Mouse (Mus musculus) gastrocnemius, adult 2 months (tissue): ENCODE results near the gene Myh10. TPM values are rescaled to one million over a fixed set of nuclear protein-coding genes. Genes with fewer than 3 reads are reported as not detected.

Source experiments
- DNase-seq: peaks from one replicate; pipeline ENCODE4 v3.0.0; 2022
- H3K27ac ChIP-seq: fragments of 200-600 bp; 2 replicates; pipeline ENCODE4 v1.8.1; 2022; ENCODE audit warnings: mild to moderate bottlenecking
- H3K4me3 ChIP-seq: fragments of 200-600 bp; 2 replicates; pipeline ENCODE4 v1.8.1; 2022; ENCODE audit warnings: mild to moderate bottlenecking, moderate library complexity
- CTCF ChIP-seq: fragments of 200-600 bp; IDR thresholded peaks from 2 replicates; pipeline ENCODE4 v1.8.1; 2022; ENCODE audit warnings: antibody characterized with exemption, mild to moderate bottlenecking, moderate library complexity
- intact Hi-C: fragments of 180-260 bp; cut with DNase I; formaldehyde crosslinking; loops from one replicate; pipeline ENCODE4 v1.15.1; 2025
- total RNA-seq, 2 experiments: library from RNA; stranded (reverse); gene quantifications; 2 replicates each; pipeline ENCODE4 v1.2.3; 2021

The Myh10 gene
- total RNA-seq, 2 experiments from 2014 or later: 12.3 to 28.6 TPM

DNA sequence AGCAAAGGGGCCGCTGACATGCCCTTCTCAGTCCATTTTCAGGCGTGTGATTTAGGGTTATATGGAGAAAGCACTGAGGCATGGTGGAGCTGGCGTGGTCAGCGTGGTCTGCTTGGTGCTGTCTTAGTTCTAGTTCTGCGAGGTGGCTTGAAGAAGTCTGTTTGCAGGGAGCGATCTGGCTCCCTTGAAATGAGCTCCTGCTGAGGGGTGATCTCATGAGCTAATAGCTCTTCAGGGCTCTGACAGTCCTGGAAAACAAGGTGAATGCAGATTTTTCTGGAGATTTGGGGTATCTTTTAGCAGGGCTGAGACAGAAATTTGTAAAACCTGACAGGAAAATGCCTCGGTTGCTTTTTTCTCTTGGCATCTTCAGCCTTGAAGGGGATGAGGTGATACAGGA is 48.1 kb downstream of the Myh10 start:
- TF ChIP-seq CTCF: no peak
- Histone ChIP-seq H3K4me3 (no peak overlapping the region), H3K27ac (no peak overlapping the region)
- intact Hi-C loops: no loop called here
- no peak for DNase-seq

DNA sequence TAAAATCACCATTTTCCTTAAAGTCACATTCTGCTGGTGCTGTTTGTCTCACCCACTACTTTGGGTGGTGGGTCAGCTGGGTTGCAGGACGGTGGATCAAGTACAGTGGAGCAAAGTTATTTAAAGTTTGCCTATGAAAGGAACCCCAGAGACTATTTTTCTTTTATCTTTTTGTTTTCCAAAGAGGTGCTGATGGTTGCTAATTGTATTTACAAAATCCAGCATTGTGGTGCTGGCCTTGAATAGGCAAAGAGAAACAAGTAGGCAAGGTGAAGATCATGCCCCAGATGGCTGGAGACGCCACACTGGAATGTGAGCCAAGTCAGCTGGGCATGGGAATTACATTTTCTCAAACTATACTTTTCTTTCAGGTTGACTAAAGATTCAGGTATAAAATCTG is 51.3 kb downstream of the Myh10 start:
- no peak overlapping the region for H3K4me3 ChIP-seq
- no peak overlapping the region for H3K27ac ChIP-seq
- intact Hi-C loops: no loop called here
- no peak for TF ChIP-seq CTCF
- DNase-seq: no peak

DNA sequence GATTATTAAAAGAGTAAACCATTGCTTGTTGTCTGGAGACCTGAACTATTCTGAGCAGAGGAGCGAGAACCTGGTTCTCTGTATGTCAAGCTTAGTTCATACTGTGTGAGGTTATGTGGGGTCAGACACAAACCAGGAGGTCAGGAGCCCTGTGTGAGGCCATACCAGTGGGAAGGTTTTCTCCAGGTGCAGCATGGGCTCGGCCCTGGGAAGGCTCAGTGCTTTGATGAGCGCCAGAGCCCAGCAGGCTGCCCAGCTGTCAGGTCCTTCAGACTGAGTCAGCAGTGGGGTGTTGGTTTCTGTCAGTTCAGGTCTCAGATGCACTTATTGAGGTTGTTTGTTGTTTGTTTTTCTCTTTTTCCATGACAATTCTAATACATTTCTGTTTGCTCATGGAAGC is 52.8 kb downstream of the Myh10 start:
- Histone ChIP-seq H3K4me3 (no peak overlapping the region), H3K27ac (no peak overlapping the region)
- TF ChIP-seq CTCF: no peak
- intact Hi-C loops: no loop called here
- no peak for DNase-seq

DNA sequence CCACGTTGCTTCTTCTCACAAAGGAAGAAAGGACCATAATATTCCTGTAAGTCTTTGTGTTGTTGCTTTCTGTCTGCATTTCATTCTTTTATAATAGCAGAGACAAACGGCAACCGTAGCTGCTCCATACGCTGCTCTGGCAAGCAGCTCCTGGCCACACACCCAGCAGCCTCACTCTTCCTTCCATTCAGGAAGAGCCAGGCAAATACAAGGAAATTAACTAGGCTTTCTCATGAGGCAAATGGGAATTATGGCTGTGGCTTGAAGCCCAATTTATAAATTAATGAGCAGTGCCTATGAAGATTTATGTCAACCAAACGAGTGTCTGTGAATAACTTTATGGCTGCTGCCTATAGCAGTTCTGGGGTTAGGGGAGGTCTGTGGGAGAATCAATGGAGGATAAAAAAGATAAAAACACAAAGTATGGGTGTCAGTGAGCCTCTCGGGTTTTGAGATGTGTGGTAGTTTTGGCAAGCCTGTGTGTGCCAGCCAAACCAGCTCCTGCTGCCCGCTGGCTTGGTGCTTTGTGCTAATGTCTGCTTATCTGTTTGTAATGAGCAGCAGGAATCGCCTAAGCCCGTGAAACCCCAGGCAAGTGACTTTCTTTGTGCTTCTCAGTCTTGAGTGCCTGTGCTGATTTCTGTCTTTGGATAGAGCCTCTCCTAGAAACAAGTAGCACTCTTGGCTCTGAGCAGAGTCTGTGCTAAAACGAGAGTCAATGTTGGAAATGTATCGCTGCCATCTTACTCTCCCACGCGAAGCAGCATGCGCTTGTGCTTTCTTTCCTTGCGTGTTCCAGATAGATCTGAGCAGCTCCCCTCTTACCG is 54.2 kb downstream of the Myh10 start:
- peak overlapping the region; percentile 76 for H3K27ac ChIP-seq
- intact Hi-C loops: no loop called here
- H3K4me3 ChIP-seq: peak overlapping the region; percentile 30
- no peak for TF ChIP-seq CTCF
- no peak for DNase-seq

DNA sequence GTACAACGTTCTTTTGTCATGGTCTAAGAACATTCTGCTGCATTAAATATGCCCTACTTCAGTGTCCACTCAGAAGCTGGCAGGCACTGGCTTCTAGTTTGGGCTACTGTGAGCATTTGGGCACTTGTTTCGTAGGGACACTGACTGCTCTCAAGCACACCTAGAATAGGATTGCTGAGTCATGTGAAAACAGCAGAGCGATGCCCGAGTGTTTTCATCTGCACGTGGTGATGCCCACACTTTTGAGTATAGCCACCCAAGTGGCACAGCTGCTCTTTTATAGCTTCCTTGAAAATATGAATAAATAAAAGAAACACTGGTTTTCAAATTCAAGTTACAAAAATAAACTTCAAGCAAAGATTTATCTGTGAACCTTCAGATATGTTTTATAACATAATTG is 56.8 kb downstream of the Myh10 start:
- TF ChIP-seq CTCF: no peak
- intact Hi-C loops: no loop called here
- Histone ChIP-seq H3K27ac (peak overlapping the region; percentile 43; the same call in 1 of the 2 replicates), H3K4me3 (no peak overlapping the region)
- no peak for DNase-seq

DNA sequence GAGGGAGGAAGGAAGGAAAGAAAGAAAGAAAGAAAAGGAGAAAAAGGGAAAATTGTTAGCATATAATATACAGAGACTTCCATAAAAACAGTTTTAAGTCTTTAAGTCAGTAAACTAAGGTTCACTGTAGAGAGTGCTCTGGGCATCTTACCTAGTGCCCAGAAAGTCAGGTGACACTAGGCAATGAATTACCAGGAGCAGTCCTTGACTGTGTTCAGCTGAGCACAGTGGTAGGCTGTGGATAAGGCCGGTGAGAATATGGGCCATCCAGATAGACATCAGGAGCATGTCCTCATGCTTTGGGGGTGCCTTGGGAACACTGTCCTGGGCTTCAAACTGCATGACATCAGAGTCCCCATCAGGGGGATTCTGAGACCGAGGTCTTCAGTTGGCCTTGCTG is 58.8 kb downstream of the Myh10 start:
- Histone ChIP-seq H3K4me3 (no peak overlapping the region), H3K27ac (no peak overlapping the region)
- intact Hi-C loops: no loop called here
- no peak for TF ChIP-seq CTCF
- no peak for DNase-seq

DNA sequence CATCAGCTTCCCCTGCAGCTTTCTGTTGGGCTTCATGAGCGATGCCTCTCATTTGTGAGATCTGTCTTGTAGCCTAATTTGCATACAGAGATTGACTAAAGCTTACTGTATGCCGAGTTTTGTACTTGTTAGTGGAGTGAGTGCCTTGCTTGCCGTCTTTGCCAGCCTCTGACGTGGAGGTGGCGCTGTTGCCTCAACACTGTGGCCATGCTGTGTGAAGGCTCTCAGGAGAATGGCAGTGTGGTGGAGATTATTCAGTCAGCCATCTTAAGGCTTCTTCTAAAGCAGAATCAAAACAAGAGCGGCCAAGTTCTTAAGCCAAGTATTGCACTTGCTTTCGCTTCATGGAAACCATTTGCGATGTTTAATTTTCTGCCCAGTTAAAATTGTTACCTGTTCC is 59.6 kb downstream of the Myh10 start:
- peak; percentile 43 for TF ChIP-seq CTCF
- Histone ChIP-seq H3K4me3 (no peak overlapping the region), H3K27ac (no peak overlapping the region)
- intact Hi-C loops: no loop called here
- peak; percentile 51 for DNase-seq

DNA sequence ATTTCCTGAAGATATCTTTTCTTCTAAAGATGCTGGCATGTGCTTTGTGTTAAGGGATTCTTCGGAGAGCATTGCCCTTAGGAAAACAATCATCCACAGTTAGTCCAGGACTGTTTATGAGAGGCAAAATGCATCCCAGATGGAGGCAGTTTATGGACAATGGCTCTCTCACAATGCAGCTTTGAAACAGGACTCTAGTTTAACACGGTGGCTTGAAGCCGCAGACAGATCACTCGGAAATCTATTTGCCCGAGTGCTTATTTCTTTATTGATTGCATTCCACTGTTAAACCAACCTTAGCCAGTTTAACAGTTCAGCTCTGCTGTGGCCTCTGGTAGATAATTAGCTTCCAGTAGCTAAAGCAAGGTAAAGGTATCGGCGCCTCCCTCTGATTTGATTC is 62.9 kb downstream of the Myh10 start:
- Histone ChIP-seq H3K4me3 (no peak overlapping the region), H3K27ac (no peak overlapping the region)
- DNase-seq: no peak
- no peak for TF ChIP-seq CTCF
- intact Hi-C loops: no loop called here

DNA sequence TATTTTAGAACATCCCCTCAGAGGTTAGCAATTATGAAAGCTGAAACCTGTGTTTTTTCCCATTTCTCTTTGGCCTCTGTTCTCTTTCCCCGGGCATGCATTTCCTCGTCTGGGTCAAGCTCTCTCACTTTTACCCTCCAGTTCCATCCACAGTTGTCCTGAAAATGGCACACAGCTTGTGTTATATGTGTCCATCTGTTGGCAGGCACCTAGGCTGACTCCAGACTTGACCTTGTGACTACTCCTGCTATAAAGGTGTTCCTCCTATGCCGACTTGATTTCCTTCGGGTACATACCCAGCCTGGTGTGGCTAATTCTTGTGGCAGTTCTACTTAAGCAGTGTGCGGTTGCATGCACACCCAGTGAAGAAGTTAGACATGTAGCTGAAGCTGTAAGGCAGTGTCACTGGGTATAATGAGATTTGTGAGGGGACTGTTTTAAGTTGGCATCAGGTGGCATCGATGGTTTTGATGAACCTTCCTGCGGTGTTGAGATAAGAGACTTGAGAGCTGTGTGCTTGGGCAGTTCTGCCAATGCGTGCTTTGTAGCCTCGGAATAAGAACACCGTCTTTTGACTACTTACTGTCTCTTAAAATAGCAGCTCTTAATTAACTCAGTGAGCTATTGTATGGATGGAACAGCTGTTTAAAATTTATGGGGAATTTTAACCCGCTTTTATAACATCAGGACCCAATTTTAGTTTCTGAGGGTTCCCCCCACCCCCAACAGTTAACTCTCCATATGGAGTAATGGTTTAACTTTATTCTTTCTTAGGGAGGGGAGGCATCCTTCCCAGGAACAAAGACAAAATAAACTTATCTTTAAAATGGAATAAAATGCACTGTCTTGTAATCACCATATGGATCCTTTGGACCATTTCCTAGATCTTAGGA is 65.3 kb downstream of the Myh10 start:
- no peak for TF ChIP-seq CTCF
- no peak for DNase-seq
- Histone ChIP-seq H3K27ac (peak overlapping the region; percentile 43; the same call in 1 of the 2 replicates), H3K4me3 (no peak overlapping the region)
- intact Hi-C loops: no loop called here

DNA sequence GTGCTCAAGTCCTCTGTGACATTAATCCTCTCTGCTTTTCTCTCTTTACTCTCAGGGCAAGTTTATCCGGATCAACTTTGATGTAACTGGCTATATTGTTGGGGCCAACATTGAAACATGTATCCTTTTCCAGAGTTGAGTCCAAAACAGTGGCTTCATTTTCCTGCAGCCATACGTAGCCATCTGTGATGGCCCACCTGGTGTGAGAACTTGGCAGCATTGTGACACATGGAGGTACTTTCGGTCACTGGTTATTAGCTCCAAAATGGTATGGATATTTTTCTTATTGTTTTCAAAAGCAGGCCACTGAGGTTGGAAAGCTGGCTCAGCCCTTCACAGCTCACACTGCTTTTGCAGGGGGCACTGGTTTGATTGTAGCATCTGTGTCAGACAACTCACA is 68.3 kb downstream of the Myh10 start:
- Histone ChIP-seq H3K4me3 (no peak overlapping the region), H3K27ac (no peak overlapping the region)
- TF ChIP-seq CTCF: no peak
- intact Hi-C loops: no loop called here
- no peak for DNase-seq

DNA sequence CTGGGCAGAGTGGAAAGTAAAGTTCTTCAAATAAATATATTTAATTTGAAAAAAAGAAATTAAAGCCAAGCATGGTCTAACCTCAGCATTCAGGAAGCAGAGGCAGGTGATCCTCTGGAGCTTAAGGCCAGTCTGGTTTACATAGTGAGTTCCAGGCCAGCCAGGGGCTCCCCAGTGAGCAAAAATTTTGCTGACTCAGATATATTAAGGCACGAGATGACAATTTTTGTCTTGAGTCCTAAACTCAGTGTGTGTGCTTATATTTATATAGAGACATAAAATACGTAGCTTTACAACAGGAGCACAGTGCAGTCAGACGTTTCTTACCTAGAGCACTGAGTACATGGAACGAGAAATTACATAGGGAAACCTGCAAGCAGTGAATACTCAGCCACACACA is 69.8 kb downstream of the Myh10 start:
- no peak for TF ChIP-seq CTCF
- H3K27ac ChIP-seq: no peak overlapping the region
- no peak overlapping the region for H3K4me3 ChIP-seq
- no peak for DNase-seq
- intact Hi-C loops: no loop called here

DNA sequence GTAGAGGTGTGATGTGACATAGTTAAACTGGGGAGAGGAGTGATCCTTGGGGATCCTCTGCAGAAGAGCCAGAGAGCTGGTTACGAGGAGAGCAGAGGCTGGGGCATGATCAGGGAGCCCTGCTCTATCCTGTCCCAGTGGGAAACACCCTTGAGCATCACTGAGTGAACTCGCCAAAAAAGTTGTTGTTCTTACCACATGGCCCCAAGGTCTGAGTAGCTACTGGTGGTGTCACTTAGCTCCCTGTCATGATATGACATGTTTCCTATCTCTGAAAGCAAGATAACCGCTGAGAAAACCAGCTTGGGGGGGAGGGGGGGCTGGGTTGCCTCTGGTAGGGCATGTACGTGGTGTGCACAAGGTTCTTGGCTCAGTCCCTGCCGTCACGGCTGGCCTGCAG is 70.3 kb downstream of the Myh10 start:
- H3K27ac ChIP-seq: no peak overlapping the region
- no peak for DNase-seq
- TF ChIP-seq CTCF: no peak
- intact Hi-C loops: no loop called here
- H3K4me3 ChIP-seq: no peak overlapping the region

DNA sequence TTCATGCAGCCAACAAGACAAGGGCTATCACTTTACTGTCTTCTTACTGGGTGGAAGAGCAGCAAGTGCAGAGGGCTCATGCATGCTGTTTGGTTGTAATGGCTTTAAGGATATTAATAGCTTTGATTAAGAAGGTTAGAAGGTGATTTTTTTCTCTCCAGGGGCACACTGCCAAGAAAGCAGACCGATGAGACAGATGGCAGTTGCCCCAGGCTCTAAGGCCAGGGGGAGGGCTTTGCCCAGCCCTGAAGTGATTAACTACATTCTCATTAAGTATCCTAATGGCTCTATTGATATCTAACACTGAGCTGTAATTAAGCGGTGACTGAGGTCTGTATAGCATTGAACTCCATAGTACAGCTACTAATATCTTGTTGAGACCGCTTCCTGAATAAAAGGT is 73.3 kb downstream of the Myh10 start:
- H3K4me3 ChIP-seq: no peak overlapping the region
- no peak for TF ChIP-seq CTCF
- peak overlapping the region; percentile 59; the same call in 1 of the 2 replicates for H3K27ac ChIP-seq
- DNase-seq: peak; percentile 55
- intact Hi-C loops: no loop called here
